Mouse (Mus musculus) forebrain, embryonic 14.5 days (tissue): ENCODE measurements around the gene Maz. TPM values are rescaled to one million over a fixed set of nuclear protein-coding genes. Genes with fewer than 3 reads are reported as not detected.

Experiments
- ATAC-seq: fragments of 200-750 bp; cut with Nextera tagmentation; 2 replicates; pipeline ENCODE4 v1.8.0; 2017; ENCODE audit warnings: mild to moderate bottlenecking, moderate library complexity
- DNase-seq: peaks from one replicate; pipeline ENCODE4 v3.0.0-alpha.2; 2015; ENCODE audit warnings: low spot score
- H3K27ac ChIP-seq: fragments of 300-500 bp; sonication (generic); 2 replicates; pipeline ENCODE4 v1.5.1; 2014; ENCODE audit warnings: low read depth, mild to moderate bottlenecking, control low read depth, low read length, moderate library complexity
- H3K27me3 ChIP-seq: fragments of 300-500 bp; sonication (generic); replicated peaks from 2 replicates; pipeline ENCODE4 v1.6.1; 2014; ENCODE audit warnings: low read length, control low read depth, mixed read lengths; ENCODE audit not compliant: control insufficient read depth, insufficient read depth
- H3K36me3 ChIP-seq: fragments of 300-500 bp; sonication (generic); 2 replicates; pipeline ENCODE4 v1.6.1; 2014; ENCODE audit warnings: low read length, control low read depth; ENCODE audit not compliant: control insufficient read depth, insufficient read depth
- H3K4me1 ChIP-seq: fragments of 300-500 bp; sonication (generic); 2 replicates; pipeline ENCODE4 v1.6.1; 2014; ENCODE audit warnings: antibody characterized with exemption, low read length, control low read depth; ENCODE audit not compliant: control insufficient read depth, insufficient read depth
- H3K4me2 ChIP-seq: fragments of 300-500 bp; sonication (generic); 2 replicates; pipeline ENCODE4 v1.6.1; 2014; ENCODE audit warnings: mild to moderate bottlenecking, control low read depth, low read length
- H3K4me3 ChIP-seq: fragments of 300-500 bp; sonication (generic); 2 replicates; pipeline ENCODE4 v1.5.1; 2014; ENCODE audit warnings: low read depth, low read length, control low read depth
- H3K9ac ChIP-seq: fragments of 300-500 bp; sonication (generic); 2 replicates; pipeline ENCODE4 v1.6.1; 2014; ENCODE audit warnings: mild to moderate bottlenecking, low read length, control low read depth, moderate library complexity
- H3K9me3 ChIP-seq: fragments of 300-500 bp; sonication (generic); replicated peaks from 2 replicates; pipeline ENCODE4 v1.6.1; 2016; ENCODE audit warnings: low read length, control low read depth, mixed read lengths; ENCODE audit not compliant: control insufficient read depth
- WGBS: fragments of 180-500 bp; shearing (Covaris S2); extraction: QIAGEN DNeasy Blood & Tissue Kit; methylation state at CpG from one replicate; pipeline ENCODE4 v1.1.7; 2014; 5-methylcytosine and 5-hydroxymethylcytosine counted together
- polyA plus RNA-seq: library from polyadenylated mRNA; unstranded; fragments of >200 nt; fragmentation: Nextera tagmentation; extraction: Ambion mirVana; gene quantifications from 2 replicates; pipeline ENCODE4 v1.2.1, GENCODE M21; 2014

The Maz gene
- polyA plus RNA-seq, 1 experiment from 2014 or later: 54.1 TPM

DNA sequence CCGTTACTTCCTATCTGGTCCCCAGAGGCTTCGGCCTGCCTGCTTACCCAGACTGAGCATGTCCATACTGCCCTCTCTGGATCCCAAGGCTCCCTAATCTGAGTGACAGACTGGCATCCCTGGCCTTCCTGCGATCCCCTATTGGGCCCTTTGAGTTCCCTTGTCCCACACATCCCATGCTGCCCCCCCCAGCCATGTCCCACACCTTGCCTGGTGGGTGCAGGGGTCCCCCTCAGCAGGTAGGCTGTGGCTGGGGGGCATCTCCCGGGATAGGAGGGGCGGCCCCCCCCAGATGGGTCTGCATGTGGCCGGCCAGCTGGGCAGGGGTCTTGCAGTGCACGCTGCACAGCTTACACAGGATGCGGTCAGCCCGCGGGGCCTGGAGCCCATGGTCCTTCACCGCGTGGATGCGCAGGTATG is 3.6 kb downstream of the Maz start:
- H3K36me3 ChIP-seq: peaks cover 36% of the 10 kb centered on the region
- H3K4me3 ChIP-seq: peak overlapping the region; percentile 97
- H3K4me1 ChIP-seq: peaks cover 41% of the 10 kb centered on the region
- no peaks in the 10 kb centered on the region for H3K9me3 ChIP-seq
- peak overlapping the region; percentile 99 for H3K9ac ChIP-seq
- peak overlapping the region; percentile 46; the same call in 1 of the 2 replicates for H3K27ac ChIP-seq
- H3K27me3 ChIP-seq: no peaks in the 10 kb centered on the region
- ATAC-seq (no peak), DNase-seq (no peak)
- H3K4me2 ChIP-seq: peak overlapping the region; percentile 98
- 69% methylated on average over 13 of the region's 13 CpGs for WGBS

- peaks cover 35% of the 10 kb centered on the region for H3K36me3 ChIP-seq
- peak overlapping the region; percentile 98 for H3K4me2 ChIP-seq
- DNase-seq: no peak
- peak overlapping the region; percentile 99 for H3K9ac ChIP-seq
- WGBS: 72% methylated on average over 7 of the region's 7 CpGs
- no peaks in the 10 kb centered on the region for H3K27me3 ChIP-seq
- H3K4me3 ChIP-seq: peak overlapping the region; percentile 97
- ATAC-seq: no peak
- H3K4me1 ChIP-seq: peaks cover 39% of the 10 kb centered on the region
- no peaks in the 10 kb centered on the region for H3K9me3 ChIP-seq
- peak overlapping the region; percentile 85; the same call in 1 of the 2 replicates for H3K27ac ChIP-seq
These were observed 4.1 kb downstream of the Maz start for GRCm38 (mm10) chr7:127022528-127023271.

DNA sequence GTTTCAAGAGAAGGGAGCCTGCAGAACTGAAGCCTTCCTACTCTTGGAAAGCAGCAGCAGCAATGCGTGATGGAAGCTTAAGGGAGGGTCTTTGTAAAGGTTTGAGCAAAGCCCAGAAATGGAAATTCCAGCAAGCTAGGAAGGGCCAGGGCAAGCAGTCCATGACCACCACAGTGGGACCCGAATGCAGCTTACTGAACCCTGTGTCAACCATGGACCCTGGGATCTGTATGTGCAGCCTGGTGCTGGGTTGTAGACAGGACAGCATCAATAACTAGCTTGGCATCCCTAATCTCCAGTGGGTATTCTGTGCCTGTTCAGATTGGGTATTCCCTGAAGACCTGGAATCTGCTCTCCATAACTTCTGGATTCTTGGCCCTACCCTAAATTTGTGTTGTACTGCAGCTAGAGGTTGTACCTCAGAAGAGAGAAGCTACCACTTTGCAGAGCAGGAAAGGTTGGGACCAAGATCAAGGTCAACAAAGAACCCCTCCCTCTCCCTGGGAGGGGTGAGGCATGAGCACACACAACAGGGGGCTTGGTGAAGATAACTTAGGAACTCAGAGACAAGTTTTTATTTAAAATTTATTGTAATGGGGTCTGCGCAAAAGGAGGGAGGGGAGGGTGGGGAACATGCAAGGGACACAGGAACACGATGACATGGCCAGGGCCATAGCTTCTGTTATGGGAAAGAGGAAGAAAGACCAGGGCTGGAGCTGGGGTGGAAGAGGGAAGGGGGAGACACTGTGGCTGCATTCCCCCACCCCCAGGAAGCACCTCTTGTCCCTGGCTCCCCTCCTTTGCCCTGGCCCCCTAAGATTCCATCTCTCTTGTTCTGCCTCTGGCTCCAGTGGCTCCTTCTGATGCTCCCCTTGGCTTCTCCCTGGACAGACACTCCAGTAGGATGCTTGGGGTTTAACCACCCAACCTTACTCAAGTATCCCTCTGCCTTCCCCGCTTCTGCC is 5.0 kb downstream of the Maz start:
- Histone ChIP-seq H3K4me3 (peak overlapping the region; percentile 50), H3K9ac (peak overlapping the region; percentile 85), H3K27me3 (no peaks in the 10 kb centered on the region), H3K9me3 (no peaks in the 10 kb centered on the region), H3K27ac (peak overlapping the region; percentile 85), H3K36me3 (peaks cover 35% of the 10 kb centered on the region), H3K4me1 (peaks cover 40% of the 10 kb centered on the region), H3K4me2 (peak overlapping the region; percentile 64)
- ATAC-seq: no peak
- no peak for DNase-seq
- WGBS: 45% methylated on average over 5 of the region's 5 CpGs

DNA sequence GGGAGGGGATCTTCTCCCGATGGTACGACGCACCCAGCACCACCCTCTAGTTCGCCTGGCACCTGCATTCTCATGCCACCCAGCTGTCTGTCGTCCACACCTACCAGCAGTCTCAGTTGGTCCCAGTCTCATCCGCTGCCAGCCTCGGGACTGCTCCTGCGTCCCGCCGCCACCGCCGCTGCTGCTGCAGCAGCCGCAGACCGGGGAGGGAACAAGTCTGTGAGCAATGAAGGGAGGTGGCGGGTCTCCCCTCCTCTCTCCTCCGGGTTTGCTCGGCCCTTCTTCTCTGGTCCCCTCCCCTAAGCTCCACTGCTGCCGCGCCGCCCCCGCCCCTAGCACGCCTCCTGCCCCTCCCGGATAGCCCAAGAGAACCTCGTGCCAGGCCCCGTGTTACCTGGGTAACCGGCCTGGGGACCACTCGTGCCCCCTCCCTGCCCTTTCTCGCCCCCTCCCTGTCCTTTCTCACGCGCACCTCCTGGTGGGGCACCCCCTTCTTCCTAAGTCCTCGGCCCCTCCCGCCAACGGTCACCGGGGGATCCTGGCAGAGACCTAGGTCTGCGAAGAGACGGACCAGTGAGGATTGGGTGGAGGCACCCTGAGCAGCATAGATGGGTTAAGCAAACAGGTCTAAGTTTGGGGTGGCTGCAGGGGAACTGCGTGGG is 5.8 kb downstream of the Maz start, which contains the start of the genes Gm42742 and Prrt2:
Gm42742 (minus strand) TSS at position 197 of the 662 bp plus-strand sequence.
Prrt2 (minus strand) TSS at position 311 of the 662 bp plus-strand sequence.
- peak within 1 kb of the TSS; percentile 64 for H3K4me2 ChIP-seq
- DNase-seq (peak; percentile 74), ATAC-seq (peak; percentile 27)
- peaks cover 41% of the 10 kb centered on the region for H3K4me1 ChIP-seq
- H3K4me3 ChIP-seq: peak within 1 kb of the TSS; percentile 50
- peak within 1 kb of the TSS; percentile 85 for H3K27ac ChIP-seq
- no peaks in the 10 kb centered on the region for H3K9me3 ChIP-seq
- peaks cover 35% of the 10 kb centered on the region for H3K36me3 ChIP-seq
- under 1% methylated on average over 37 of the region's 37 CpGs for WGBS
- peak within 1 kb of the TSS; percentile 85 for H3K9ac ChIP-seq
- no peaks in the 10 kb centered on the region for H3K27me3 ChIP-seq

DNA sequence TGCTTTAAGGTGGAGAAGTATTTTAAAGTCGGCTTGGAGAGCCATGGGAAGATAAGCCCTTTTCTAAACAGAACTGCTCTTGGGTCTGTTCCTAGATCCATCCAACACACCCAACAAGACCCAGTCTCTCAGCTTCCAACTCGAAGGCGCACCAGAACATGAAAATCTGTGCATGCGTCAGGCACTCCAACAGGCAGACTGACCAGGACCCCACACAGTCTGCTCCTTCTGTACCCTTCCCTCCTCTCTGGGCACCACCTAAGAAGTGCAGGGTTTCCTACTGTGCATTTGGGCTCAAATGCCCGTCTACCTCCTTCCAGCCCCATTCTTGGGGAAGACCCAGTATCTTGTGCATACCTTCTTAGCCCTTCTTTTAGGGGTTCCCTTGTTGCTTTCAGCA is 6.3 kb downstream of the Maz start:
- Histone ChIP-seq H3K36me3 (peaks cover 39% of the 10 kb centered on the region), H3K27ac (peak overlapping the region; percentile 85), H3K4me3 (peak overlapping the region; percentile 50), H3K9me3 (no peaks in the 10 kb centered on the region), H3K27me3 (no peaks in the 10 kb centered on the region), H3K9ac (peak overlapping the region; percentile 85), H3K4me2 (peak overlapping the region; percentile 64), H3K4me1 (peaks cover 47% of the 10 kb centered on the region)
- WGBS: 24% methylated on average over 5 of the region's 5 CpGs
- DNase-seq (no peak), ATAC-seq (no peak)

- ATAC-seq: no peak
- 0 out of 2 replicates have a peak overlapping the region, but pooled peaks have one; percentile 85 for H3K27ac ChIP-seq
- H3K36me3 ChIP-seq: peaks cover 44% of the 10 kb centered on the region
- H3K4me1 ChIP-seq: peaks cover 50% of the 10 kb centered on the region
- H3K4me3 ChIP-seq: peak overlapping the region; percentile 50
- H3K9me3 ChIP-seq: no peaks in the 10 kb centered on the region
- no peak for DNase-seq
- peak overlapping the region; percentile 64 for H3K4me2 ChIP-seq
- WGBS: 52% methylated on average over 3 of the region's 3 CpGs
- H3K9ac ChIP-seq: peak overlapping the region; percentile 85
- H3K27me3 ChIP-seq: no peaks in the 10 kb centered on the region
These were observed 6.8 kb downstream of the Maz start for GRCm38 (mm10) chr7:127020031-127020430.

DNA sequence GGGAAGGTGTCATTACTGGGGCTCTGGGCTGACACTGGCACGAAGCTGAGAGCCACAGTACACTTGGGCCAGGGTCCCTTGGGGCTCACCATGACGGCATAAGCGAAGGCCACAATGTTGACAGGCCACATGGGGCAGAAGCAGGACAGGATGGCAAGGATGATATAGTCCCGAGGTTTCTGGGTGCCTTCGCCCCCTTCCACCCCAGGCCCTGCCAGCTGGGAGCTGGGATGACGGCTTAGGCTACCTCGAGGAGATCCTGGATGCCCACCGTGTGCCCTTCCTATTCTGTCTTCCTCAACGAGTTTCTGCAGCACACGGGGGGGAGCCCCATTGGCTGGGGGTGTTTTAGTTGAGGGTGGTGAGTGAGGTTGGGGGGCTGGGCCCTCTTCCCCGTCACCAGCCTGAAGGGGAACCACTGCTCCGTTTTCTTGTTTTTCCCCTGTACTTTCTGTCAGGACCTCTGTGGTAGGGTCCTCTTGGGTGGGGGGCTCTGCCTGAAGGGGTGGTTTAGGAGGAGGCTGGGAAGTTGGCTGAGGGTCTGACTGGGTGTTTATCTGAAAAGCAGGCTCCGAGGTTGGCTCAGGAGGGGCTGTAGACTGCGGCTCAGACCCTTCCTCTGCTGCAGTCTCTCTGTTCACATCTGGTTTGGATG is 7.4 kb downstream of the Maz start:
- Histone ChIP-seq H3K9me3 (no peaks in the 10 kb centered on the region), H3K4me2 (peak overlapping the region; percentile 64), H3K4me3 (no peak overlapping the region), H3K27me3 (no peaks in the 10 kb centered on the region), H3K36me3 (peaks cover 45% of the 10 kb centered on the region), H3K27ac (no peak overlapping the region), H3K4me1 (peaks cover 48% of the 10 kb centered on the region), H3K9ac (peak overlapping the region; percentile 85; the same call in 1 of the 2 replicates)
- WGBS: 85% methylated on average over 14 of the region's 14 CpGs
- DNase-seq: no peak
- no peak for ATAC-seq
